Mouse (Mus musculus): ENCODE data around the gene Poc5. TPM values are rescaled to one million over a fixed set of nuclear protein-coding genes. Genes with fewer than 3 reads are reported as not detected.

The Poc5 gene
- total RNA-seq (2021) = 10 to 100 TPM; 28.0 to 33.0 TPM

DNA sequence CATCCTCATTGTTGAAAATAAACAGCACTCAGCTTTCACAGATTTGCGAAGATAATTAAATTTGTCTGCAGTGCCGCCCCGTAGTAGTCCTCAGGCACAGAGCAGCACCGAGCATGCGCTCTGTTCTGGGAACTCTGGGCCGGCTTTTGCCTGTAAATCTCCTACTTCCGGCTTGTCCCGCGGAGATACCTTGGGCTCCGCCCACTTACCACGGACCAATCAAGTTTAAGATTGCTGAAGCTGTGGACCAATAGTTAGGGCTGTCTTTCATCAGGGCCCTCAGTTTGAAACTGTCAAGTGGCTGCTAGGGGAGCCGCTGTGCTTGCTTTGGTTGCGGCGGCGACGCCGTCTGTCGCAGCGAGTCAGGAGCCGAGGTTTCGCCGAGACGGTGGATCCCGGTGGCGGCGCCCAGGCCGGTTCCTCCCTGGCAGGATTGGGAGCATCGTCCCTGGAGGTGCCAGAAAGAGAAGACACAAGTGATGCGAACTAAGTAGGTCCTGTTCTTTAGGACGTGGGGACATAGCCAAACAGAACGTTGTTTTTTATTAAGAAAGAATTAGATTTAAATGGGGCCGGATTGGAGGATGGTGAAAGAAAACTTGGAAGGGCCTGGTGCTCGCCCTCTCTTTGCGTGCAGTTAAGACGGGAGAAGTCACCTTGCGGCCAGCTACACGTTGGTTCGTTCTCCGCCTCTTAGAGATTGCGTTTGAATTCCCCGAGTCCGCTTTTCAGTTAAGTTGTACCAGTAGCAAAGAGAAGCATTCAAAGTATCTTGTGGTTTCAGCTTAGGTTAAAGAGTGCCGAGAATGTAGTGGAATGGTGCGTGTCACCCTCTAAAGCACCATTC lies at the start of gene Poc5:
TSS of gene Poc5 (plus strand) at position 253 of the 847 bp plus-strand sequence.
- DNase-seq (ENCODE audit: extremely low spot score in 1 of 2, low spot score in 1 of 2) = peak; percentile 92 to 96

DNA sequence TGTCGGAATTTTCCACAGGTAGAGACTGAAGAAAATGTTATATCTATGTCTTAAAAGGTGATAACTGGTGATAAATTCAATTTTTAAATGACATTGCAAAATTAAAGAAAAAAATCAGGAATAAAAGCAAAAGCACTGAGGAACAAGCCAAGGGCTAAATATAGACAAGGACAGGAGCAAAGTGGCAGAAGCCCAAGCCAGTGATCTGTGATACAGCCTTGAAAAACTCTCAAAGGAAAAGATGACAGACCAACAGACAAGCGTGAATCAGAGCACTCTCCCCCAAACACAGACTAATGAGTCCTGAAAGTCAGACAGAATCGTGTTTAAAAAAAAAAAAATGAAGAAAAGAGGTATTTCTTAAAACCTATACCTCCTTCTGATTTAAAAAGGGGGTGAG lies 46.6 kb upstream of the Poc5 start:
- DNase-seq (ENCODE audit: extremely low spot score in 1 of 2, low spot score in 1 of 2) = no peak

GRCm38 (mm10) chr13:96344778-96345177 lies 43.3 kb upstream of the Poc5 start:
- no peak for DNase-seq (ENCODE audit: extremely low spot score in 1 of 2, low spot score in 1 of 2)

GRCm38 (mm10) chr13:96346581-96346980 lies 41.5 kb upstream of the Poc5 start:
- DNase-seq (ENCODE audit: extremely low spot score in 1 of 2, low spot score in 1 of 2) = no peak

DNA sequence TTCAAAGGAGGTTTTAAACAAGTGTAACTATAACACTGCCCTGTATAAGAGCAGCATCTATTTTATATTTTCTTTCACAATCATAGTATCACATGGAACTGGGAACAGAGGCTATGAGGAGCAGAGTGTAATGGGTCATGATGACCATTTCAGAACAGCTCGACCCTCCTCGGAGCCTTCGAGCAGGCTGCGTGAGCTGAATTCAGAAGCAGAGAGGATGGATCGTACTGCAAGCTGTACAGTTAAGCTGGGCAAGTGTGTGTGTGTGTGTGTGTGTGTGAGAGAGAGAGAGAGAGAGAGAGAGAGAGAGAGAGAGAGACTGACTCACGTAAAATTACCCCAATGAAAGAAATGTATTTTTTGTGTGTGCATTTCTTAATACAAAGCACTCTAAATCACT lies 37.9 kb upstream of the Poc5 start:
- DNase-seq (ENCODE audit: extremely low spot score in 1 of 2, low spot score in 1 of 2) = no peak

- no peak for DNase-seq (ENCODE audit: extremely low spot score in 1 of 2, low spot score in 1 of 2)
Observed at GRCm38 (mm10) chr13:96351264-96351663, 36.8 kb upstream of the Poc5 start.

DNA sequence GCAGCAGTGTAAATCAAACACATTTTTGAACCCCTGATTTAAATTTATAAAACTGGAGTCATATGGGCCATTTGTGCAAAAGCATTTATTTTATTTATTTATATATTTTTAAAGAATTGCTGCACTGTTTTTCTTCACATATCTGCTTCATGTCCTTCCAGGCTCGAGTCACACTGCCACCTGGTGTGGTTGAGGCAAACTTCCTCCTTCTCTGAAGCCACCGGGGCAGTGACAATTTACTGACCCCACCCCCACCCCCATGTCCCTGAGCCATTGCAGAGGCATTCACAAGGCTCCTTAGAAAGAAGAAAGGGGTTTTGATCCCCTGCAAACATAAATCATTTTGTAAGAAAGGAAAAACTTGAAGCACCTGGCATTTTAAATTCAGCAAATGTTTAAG lies 12.6 kb upstream of the Poc5 start:
- DNase-seq (ENCODE audit: extremely low spot score in 1 of 2, low spot score in 1 of 2) = no peak

- no peak for DNase-seq (ENCODE audit: extremely low spot score in 1 of 2, low spot score in 1 of 2)
Observed at GRCm38 (mm10) chr13:96376871-96377270, 11.2 kb upstream of the Poc5 start.

DNA sequence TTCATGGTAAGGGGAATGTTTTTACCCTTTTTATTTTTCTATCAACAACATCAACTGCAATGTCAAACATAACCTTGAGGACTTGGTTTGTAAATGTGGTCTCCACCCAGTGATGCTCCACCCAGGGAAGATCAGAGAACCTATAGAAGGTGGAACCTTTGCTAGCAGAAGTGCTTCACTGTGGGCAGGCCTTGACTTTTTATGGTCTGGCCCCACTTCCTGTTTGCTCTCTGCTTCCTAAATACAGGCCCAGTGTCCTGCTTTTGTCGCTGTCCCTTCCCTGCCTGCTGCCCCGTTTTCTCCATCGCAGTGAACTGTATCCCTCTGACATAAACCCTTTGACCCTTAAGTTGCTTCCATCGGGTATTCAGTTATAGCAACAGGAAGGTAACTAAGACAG lies 10.2 kb upstream of the Poc5 start:
- no peak for DNase-seq (ENCODE audit: extremely low spot score in 1 of 2, low spot score in 1 of 2)

GRCm38 (mm10) chr13:96389301-96389700 lies 1.2 kb downstream of the Poc5 start:
- DNase-seq (ENCODE audit: extremely low spot score in 1 of 2, low spot score in 1 of 2) = no peak

GRCm38 (mm10) chr13:96401251-96401650 lies 13.2 kb downstream of the Poc5 start:
- no peak for DNase-seq (ENCODE audit: extremely low spot score in 1 of 2, low spot score in 1 of 2)

- DNase-seq (ENCODE audit: extremely low spot score in 1 of 2, low spot score in 1 of 2) = no peak
Observed at GRCm38 (mm10) chr13:96405518-96405917, 17.4 kb downstream of the Poc5 start.

DNA sequence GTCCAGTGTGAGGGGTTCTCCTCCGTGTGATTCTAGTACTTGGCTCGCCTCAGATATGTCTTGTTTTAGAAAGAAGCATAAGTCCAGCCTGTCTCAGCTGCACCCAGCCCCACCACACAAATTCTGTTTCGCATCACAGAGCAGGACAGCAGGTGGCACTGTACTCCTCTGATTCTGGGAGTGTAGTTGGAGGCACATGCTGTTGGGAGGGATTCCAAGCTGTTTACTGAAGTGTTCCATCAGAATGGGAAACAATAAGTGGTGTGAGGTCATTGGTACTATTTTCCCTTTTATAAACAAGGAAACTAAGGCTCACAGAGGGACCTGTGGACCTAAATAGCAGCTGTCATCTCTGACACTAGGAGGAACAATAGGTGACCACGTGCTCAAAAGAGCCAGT lies 18.9 kb downstream of the Poc5 start:
- DNase-seq (ENCODE audit: extremely low spot score in 1 of 2, low spot score in 1 of 2) = peak in 1 of 2 experiments; percentile 40

- DNase-seq (ENCODE audit: extremely low spot score in 1 of 2, low spot score in 1 of 2) = no peak
Observed at GRCm38 (mm10) chr13:96408786-96409185, 20.7 kb downstream of the Poc5 start.

GRCm38 (mm10) chr13:96414384-96414783 lies 26.3 kb downstream of the Poc5 start:
- DNase-seq (ENCODE audit: extremely low spot score in 1 of 2, low spot score in 1 of 2) = no peak

DNA sequence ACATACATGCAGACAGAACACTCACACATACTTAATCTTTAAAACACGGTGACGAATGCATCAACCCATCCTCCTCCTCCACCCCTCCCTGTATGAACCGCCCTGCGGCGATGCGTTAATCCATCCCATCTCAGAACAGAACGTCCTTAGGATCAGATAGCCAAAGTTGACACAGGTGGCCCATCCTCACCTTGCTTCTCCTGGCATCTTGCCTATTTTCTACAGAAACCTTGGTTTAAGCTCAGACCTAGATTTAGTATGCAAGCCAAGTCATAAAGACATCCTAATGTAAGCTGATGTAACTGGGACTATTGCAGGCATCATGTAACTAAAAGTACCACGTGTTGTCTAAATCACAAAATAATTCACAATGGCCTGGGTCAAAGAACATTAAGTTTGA lies 28.3 kb downstream of the Poc5 start:
- DNase-seq (ENCODE audit: extremely low spot score in 1 of 2, low spot score in 1 of 2) = no peak

- DNase-seq (ENCODE audit: extremely low spot score in 1 of 2, low spot score in 1 of 2) = no peak
Observed at GRCm38 (mm10) chr13:96417261-96417813, 29.2 kb downstream of the Poc5 start.

DNA sequence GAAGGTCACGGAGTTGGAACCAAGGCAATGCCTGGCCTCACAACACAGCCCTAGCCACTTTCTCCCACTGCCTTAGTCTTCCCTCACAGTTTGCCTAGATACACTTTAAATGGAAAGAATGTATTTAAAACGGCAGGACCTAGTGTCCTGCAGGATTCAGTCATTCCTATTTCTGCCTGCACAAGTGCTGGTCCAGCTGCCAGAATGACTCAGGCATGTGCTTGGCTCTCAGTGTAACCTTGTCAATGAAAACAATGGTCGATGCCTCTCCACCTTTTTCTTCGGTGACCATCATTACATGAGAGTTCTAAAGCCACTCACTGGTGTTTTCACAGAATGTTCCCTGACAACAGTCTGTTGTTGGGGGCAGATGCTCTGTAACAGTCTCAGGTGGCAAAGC lies 30.4 kb downstream of the Poc5 start:
- no peak for DNase-seq (ENCODE audit: extremely low spot score in 1 of 2, low spot score in 1 of 2)

- DNase-seq (ENCODE audit: extremely low spot score in 1 of 2, low spot score in 1 of 2) = no peak
Observed at GRCm38 (mm10) chr13:96421230-96421629, 33.1 kb downstream of the Poc5 start.

DNA sequence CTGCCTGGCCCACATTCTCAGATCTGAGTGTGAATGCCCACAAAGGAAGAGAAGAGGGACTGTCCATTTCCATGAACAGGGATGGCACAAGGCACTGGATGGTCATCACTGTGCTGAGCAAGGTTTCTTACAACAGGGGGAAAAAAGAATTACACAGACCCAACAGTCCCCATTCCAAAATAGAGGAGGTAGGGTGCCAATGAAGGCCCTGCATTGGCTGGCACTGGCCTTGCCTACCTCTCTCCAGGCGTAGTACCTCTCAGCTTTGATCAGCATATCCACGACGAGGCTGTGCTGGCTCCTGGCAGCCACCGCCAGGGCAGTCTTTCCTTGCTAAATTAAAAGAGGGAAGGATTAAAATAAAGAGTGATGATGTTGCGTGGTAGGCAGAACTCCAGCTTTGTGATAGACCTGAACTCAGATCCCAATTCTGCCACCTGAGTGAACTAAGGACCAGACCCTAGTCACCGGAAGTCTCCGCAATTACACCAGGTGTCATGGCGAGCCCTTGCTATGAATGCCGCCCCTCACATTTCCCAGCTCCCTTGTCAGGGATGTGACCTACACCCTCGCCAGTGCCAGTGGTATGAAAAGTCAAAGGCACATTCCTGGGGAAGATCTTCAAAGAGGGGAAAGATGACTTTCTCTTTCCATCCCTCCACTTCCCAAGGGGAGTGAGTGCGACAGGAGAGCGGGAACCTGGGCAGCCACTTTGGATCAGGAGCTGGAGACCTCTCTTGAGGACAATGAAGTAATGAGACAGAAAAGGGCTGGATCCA lies 36.6 kb downstream of the Poc5 start:
- no peak for DNase-seq (ENCODE audit: extremely low spot score in 1 of 2, low spot score in 1 of 2)

- DNase-seq (ENCODE audit: extremely low spot score in 1 of 2, low spot score in 1 of 2) = no peak
Observed at GRCm38 (mm10) chr13:96426044-96426443, 38.0 kb downstream of the Poc5 start.

Measured in layer of hippocampus, postnatal 25 days (tissue).